Mouse (Mus musculus): ENCODE measurements around the gene Zbtb25. TPM values are rescaled to one million over a fixed set of nuclear protein-coding genes. Genes with fewer than 3 reads are reported as not detected.

Zbtb25 gene
- 1 to 10 TPM; 6.6 to 8.2 TPM for total RNA-seq (2021)
- long read RNA-seq, experiment 1, partial matches to known transcripts: 0 of 8 reads
- long read RNA-seq, experiment 1, other reads (novel, unspliced or antisense): 5 of 8 reads
- long read RNA-seq, experiment 2, partial matches to known transcripts: 0 of 6 reads
- long read RNA-seq, experiment 2, other reads (novel, unspliced or antisense): 3 of 6 reads

DNA sequence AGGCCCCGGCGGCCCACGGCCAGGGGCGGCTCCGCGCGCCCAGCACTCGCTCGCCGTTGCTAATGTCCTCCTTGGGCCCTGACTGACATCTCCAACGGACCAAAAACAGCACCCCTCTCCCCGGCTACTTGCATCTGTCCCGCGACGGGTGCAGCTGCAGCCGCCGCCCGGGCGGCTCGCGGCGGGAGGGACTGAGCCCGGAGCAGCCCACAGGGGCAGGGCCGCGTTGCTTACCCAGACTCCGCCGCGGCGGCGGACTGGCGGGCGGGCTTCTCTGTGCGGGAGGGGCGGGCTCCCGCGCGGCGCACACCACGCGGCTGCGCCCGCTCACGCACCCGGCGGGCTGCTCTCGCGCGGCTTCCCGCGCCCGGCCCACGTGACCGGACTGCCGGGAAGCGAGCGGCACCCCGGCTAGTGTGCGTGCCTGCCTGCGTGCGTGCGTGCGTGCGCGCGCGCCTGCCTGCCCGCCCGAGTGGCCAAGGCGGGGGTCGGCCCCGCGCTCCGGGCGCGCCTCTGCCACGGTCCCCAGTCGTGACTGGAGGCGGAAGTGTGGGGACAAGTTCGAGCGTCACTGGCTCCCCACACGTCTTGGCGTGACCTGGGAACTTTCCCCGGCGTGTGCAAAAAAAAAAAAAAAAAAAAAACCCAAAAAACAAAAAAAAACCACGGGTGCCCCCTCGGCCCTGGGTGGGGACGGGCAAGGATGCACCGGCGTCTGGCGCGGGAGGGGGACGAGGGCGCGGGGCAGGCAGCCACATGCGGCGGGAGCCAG, at the start of gene Zbtb25:
Gene Zbtb25 (minus strand): TSS at position 397 of the 772 bp plus-strand sequence.
- DNase-seq: peak; percentile 92

DNA sequence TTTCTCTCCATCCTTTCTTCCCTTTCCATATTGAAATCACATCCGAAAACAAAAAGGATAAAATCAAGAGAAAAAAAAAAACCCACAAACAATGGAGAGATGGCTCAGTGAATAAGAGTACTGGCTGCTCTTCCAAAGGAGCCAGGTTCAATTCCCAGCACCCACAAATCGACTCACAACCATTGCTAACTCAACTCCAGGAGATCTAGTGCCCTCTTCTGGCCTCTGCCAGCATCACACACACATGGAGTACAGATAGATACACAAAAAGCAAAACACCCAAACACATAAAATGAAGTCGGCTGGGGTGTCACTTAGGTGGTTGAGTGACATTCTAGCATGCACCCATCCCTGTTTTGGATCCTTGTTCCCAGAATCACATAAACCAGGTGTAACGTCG, 48.9 kb upstream of the Zbtb25 start:
- DNase-seq: no peak

- peak; percentile 23 for DNase-seq
Measured at GRCm38 (mm10) chr12:76417433-76417854, 48.0 kb upstream of the Zbtb25 start, which contains the start of gene Ppp1r36. TSS of gene Ppp1r36 (plus strand) at chr12:76417538.

DNA sequence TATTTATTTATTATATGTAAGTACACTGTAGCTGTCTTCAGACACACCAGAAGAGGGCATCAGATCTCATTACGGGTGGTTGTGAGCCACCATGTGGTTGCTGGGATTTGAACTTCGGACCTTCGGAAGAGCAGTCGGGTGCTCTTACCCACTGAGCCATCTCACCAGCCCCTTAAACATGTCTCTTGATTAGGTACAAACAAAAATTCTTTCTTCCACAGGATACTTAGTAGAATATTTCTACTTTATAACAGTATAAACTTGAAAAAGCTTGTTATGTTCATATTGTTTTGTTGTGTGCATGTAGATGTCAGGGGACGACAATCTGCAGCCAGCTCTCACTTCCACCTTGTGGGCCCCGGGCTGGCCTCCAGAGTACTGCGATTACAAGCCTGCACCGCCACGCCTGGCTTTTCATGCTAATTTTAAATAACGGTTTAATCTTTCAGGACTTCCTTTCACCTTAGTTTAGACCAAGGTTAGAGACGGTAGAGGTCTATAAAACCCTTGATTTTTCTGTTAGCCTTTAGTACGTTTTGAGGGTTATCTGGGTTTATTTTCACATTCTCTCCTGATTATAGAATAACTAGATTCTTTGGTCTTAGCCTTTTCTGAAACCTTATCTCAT, 46.1 kb upstream of the Zbtb25 start:
- no peak for DNase-seq

DNA sequence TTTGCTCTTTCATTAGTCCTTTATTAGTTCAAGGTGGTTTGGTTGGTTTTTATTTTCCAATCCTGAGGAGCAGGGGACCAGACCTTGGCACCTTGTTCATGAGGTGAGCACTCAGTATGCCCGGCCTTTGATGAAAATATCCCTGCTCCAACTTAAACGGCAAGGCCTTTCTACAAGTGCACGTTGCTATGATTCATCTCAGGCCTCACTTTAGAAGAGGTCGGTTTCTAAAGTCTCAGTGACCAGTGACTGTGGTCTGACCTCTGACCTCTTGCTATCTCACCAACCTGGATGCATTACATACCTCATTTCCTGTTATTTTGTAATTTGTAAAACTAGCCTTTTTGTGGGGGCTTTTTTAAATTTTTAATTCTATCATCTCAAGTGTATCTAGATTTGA, 39.8 kb upstream of the Zbtb25 start:
- DNase-seq: no peak

DNA sequence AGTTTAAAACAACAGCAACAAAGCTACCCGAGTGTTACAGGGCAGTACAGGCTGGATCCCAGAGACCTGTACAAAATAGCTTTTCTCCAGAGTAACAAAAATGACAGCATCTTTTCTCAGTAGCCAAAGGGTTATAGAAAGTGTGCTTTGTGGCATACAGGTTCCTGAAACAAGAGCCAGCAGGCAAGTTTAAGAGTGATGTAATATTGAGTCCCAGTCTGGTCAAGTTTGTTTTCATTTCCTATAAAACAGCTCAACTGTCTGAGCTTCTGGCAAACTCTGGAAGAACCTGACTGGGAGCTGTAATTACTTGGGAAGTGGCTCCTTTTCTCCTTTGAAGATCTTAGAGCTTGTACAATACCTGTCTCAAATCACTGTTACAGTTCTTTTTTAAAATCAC, 37.8 kb upstream of the Zbtb25 start:
- no peak for DNase-seq

GRCm38 (mm10) chr12:76405971-76406370, 36.6 kb upstream of the Zbtb25 start:
- DNase-seq: no peak

- peak; percentile 21 for DNase-seq
Measured at GRCm38 (mm10) chr12:76405183-76405970, 36.0 kb upstream of the Zbtb25 start.

GRCm38 (mm10) chr12:76404836-76405182, 35.4 kb upstream of the Zbtb25 start:
- DNase-seq: no peak

- DNase-seq: peak; percentile 100
Measured at GRCm38 (mm10) chr12:76403886-76404537, 34.6 kb upstream of the Zbtb25 start, which contains the start of gene Hspa2. TSS of gene Hspa2 (plus strand) at chr12:76404176.

DNA sequence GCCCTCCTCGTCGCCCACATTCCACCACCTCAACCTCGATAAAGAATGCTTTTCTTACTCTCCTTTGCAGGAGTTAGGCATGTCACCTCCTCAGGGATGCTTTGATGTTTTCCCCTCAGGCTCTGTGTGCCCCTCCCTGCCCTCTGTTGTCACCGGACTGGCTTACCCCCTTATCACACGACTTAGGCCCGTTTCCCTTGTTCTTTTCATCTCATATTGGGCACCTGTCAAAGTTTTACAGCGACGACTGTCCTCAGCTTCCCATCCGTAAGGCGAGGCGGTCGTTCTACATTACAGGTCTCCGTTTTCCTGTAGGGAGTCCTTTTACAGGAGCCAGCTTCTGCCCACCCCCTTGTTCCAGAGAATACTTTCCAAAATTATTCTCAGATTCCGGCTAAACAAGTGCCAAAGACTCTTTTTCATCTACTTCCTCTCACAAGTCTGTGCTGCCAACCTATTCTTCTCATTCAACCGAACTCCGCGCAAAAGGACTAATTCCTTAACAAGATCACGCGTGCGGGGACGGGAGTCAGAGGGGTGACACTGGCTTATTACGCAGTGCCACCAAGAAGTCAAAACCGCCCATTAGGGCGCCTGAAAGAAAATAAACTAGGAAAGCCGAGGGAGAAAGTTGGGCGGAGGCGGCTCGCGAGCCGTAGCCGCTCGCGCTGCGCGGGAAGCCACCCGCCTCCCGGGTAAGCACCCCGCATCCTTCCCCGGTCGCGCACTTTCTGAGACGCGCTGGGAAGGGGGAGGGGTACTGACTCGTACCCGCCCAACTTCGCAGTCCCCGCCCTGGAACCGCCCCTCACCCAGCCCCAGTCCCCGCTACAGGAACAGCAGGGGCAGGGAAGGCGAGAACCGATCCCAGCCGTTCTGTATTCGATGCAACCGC, 33.8 kb upstream of the Zbtb25 start:
- no peak for DNase-seq

GRCm38 (mm10) chr12:76401674-76402073, 32.3 kb upstream of the Zbtb25 start:
- no peak for DNase-seq

GRCm38 (mm10) chr12:76397281-76397680, 27.9 kb upstream of the Zbtb25 start:
- DNase-seq: no peak

DNA sequence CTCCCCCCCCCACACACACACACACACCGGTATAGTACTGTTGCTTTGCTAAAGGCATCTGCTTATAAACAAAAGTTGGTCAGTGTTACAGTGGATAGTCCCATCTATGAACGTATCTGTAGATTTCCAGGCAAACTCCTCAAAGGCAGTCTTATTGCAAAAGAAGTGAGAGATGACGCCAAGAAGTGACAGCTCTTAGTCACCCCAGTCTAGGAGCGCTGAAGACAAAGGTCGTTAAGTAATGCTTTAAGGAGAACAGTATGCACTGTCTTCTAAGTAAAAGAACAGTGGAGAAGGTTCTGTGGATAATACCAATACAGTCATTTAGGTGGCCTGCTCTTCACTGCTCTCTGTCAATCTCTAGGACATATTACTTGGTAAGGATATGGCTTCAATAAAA, 23.6 kb upstream of the Zbtb25 start:
- DNase-seq: no peak

GRCm38 (mm10) chr12:76391595-76392271, 22.3 kb upstream of the Zbtb25 start:
- no peak for DNase-seq

DNA sequence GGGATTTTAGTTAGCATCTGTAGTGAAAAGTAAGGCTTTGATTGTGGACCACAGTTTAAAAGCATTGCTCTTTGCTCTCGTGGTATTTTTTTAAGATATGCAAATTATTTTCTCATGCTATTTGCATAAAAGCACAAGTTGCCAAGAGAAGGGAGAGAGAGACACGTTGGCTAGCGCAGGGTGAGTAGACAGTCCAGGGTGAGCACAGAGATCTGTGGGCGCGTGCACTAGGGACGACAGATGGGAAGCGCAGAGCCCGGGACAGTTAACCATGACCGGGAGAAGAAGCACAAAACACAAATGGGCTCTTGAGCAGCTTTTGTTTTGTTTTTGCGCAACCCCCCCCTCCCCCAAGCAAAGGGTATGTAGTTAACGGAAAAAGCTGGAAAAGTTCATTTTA, 19.4 kb upstream of the Zbtb25 start:
- no peak for DNase-seq

GRCm38 (mm10) chr12:76385342-76385741, 15.9 kb upstream of the Zbtb25 start:
- no peak for DNase-seq

DNA sequence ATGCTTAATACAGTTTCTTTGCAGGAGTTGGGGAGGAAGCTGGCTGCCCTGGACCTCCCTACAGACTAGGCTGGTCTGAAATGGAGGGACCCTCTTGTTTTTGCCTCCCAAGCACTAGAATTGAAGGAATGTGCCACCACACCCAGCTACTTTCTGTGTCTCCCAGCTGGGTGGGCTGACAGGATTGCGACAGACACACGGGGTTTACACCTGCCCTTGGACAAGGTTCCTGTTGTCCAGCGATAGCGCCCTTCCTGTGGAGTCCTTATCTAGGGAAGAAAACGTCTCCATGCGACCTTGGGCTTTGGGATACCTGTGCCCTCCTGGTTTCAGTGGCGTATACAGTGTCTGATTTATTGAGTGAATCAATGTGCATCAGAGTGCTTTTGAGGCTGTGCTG, 10.7 kb upstream of the Zbtb25 start:
- no peak for DNase-seq

GRCm38 (mm10) chr12:76378556-76378955, 9.2 kb upstream of the Zbtb25 start:
- peak; percentile 10 for DNase-seq

- DNase-seq: no peak
Measured at GRCm38 (mm10) chr12:76377726-76378125, 8.3 kb upstream of the Zbtb25 start.

Data from gastrocnemius, postnatal 25 days (tissue).